26 mouse cellular contexts compared by ENCODE assay signal in the genomic region with DNA sequence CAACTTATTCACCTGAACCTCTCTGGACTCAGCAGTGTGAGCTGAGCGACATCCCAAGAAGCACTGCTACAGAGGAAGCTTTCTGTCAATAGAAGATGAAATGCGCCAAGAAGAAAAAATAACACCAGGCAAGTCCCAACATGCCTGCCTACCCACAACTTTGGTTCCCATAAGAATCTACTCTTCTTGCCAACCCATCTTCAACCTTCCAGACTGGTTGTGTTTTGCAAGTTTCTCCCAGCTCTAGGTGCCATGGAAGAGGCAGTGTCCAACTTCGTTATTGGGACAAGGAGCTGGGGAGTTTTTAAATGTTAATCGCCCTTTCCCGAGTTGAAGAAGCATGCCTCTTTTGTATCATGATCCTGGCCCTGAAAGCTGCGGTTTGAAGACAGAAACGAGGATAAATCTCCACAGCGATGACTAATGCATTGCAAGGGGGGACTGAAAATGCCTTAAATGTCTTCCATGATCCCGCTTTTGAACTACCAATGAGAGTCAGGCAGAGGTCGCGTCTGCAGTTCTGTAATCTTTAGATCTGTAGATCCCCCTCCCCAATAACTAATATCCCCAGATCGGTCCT.
A peak's percentile ranks its signal among the peaks of the same experiment; 100 is the strongest.
DNase-seq lines count a peak whose midpoint lies in the region; ATAC-seq and TF ChIP-seq lines count a peak whose summit lies in the region.
"Had no signal": no experiment of that assay in that cellular context is flagged by ENCODE, and none has a peak within 500 bp of the region (broad histone marks: within the 10 kb centered on the region; RNA-seq: fewer than 3 reads in every experiment).

No protein-coding gene starts in this region.

- no peaks in the 10 kb centered on the region for H3K27me3 ChIP-seq in C2C12 (ENCODE audit: control insufficient read depth, insufficient read depth, insufficient read length)
- H3K27me3 ChIP-seq in embryonic facial prominence, embryonic 12.5 days = no peaks in the 10 kb centered on the region
- no peaks in the 10 kb centered on the region for H3K27me3 ChIP-seq in heart, embryonic 12.5 days (replicated peaks)
- H3K27me3 ChIP-seq: hindbrain, embryonic 15.5 days; intestine, embryonic 15.5 days; limb, embryonic 12.5 days; liver, embryonic 13.5 days; midbrain, embryonic 13.5 days; stomach, embryonic 15.5 days had no signal

- H3K9me3 ChIP-seq in embryonic facial prominence, embryonic 12.5 days = no peaks in the 10 kb centered on the region
- H3K9me3 ChIP-seq in heart, embryonic 12.5 days (replicated peaks) = no peaks in the 10 kb centered on the region
- H3K9me3 ChIP-seq: forebrain, embryonic 13.5 days; heart, embryonic 10.5 days; hindbrain, embryonic 15.5 days; intestine, embryonic 15.5 days; limb, embryonic 12.5 days; liver, embryonic 13.5 days; midbrain, embryonic 13.5 days; stomach, embryonic 15.5 days had no signal

- no peaks in the 10 kb centered on the region for H3K36me3 ChIP-seq in C2C12 (ENCODE audit: control insufficient read depth, insufficient read depth)
- H3K36me3 ChIP-seq in embryonic facial prominence, embryonic 12.5 days = no peaks in the 10 kb centered on the region
- no peaks in the 10 kb centered on the region for H3K36me3 ChIP-seq in heart, embryonic 12.5 days
- H3K36me3 ChIP-seq: heart, embryonic 10.5 days; hindbrain, embryonic 15.5 days; intestine, embryonic 15.5 days; limb, embryonic 12.5 days; liver, embryonic 13.5 days; midbrain, embryonic 13.5 days; stomach, embryonic 15.5 days had no signal

- no peaks in the 10 kb centered on the region for H3K79me3 ChIP-seq in C2C12 (ENCODE audit: low read depth)

- H3K4me1 ChIP-seq in embryonic facial prominence, embryonic 12.5 days = peaks cover 46% of the 10 kb centered on the region
- peaks cover 9% of the 10 kb centered on the region for H3K4me1 ChIP-seq in heart, embryonic 12.5 days (replicated peaks)
- H3K4me1 ChIP-seq: liver, embryonic 13.5 days had no signal

- no peak overlapping the region for H3K4me2 ChIP-seq in embryonic facial prominence, embryonic 12.5 days (replicated peaks)
- H3K4me2 ChIP-seq in heart, embryonic 12.5 days = no peak overlapping the region
- H3K4me2 ChIP-seq: forebrain, embryonic 13.5 days; hindbrain, embryonic 15.5 days; intestine, embryonic 15.5 days; limb, embryonic 12.5 days; liver, embryonic 13.5 days; midbrain, embryonic 13.5 days; stomach, embryonic 15.5 days had no signal

- no peak overlapping the region for H3K4me3 ChIP-seq in C2C12 (ENCODE audit: insufficient read depth, poor library complexity, severe bottlenecking)
- H3K4me3 ChIP-seq in embryonic facial prominence, embryonic 12.5 days = no peak overlapping the region
- H3K4me3 ChIP-seq in heart, embryonic 12.5 days = no peak overlapping the region
- H3K4me3 ChIP-seq: forebrain, embryonic 13.5 days; heart, embryonic 10.5 days; hindbrain, embryonic 15.5 days; intestine, embryonic 15.5 days; layer of hippocampus, adult 2 months; limb, embryonic 12.5 days; liver, embryonic 13.5 days; midbrain, embryonic 13.5 days; stomach, embryonic 15.5 days had no signal

- H3ac ChIP-seq in C2C12 (ENCODE audit: control insufficient read depth, insufficient read length, low read depth) = no peak overlapping the region

- peak; percentile 5 for DNase-seq in adrenal gland, adult 8-10 months
- DNase-seq in adrenal gland, adult 18-20 months (ENCODE audit: low spot score in 2 of 2) = no peak
- DNase-seq in gonadal fat pad, adult 2 months (ENCODE audit: low read depth) = peak; percentile 59
- DNase-seq in right cerebral cortex, adult 2 months (ENCODE audit: low spot score in 2 of 2) = no peak
- no peak for DNase-seq in liver
- DNase-seq: B cell, adult 2 months; cerebellum, adult 11 months; cerebellum, adult 9-11 months; kidney, adult 8-10 months; kidney, postnatal 25 days; layer of hippocampus, postnatal 36 days; liver, embryonic 13.5 days; lung, adult 2 months; lung, postnatal 14 days; thymus, postnatal 25 days had no signal

- TF ChIP-seq CTCF in C2C12 (IDR thresholded peaks at IDR 0.05; ENCODE audit: control insufficient read depth, insufficient read depth, insufficient read length) = no peak

- 56% methylated on average over 12 of the region's 12 CpGs for WGBS in embryonic facial prominence, embryonic 12.5 days
- 76% methylated on average over 12 of the region's 12 CpGs for WGBS in heart, embryonic 12.5 days

- peak overlapping the region; percentile 50; the same call in 1 of the 2 replicates for H3K27ac ChIP-seq in embryonic facial prominence, embryonic 12.5 days
- H3K27ac ChIP-seq in heart, embryonic 12.5 days (ENCODE audit: poor library complexity, severe bottlenecking) = no peak overlapping the region
- H3K27ac ChIP-seq: forebrain, embryonic 13.5 days; heart, embryonic 10.5 days; hindbrain, embryonic 15.5 days; intestine, embryonic 15.5 days; layer of hippocampus, adult 2 months; limb, embryonic 12.5 days; liver, embryonic 13.5 days; midbrain, embryonic 13.5 days; stomach, embryonic 15.5 days had no signal

- H3K9ac ChIP-seq in embryonic facial prominence, embryonic 12.5 days = no peak overlapping the region
- no peak overlapping the region for H3K9ac ChIP-seq in heart, embryonic 12.5 days
- H3K9ac ChIP-seq: forebrain, embryonic 13.5 days; hindbrain, embryonic 15.5 days; intestine, embryonic 15.5 days; limb, embryonic 12.5 days; liver, embryonic 13.5 days; midbrain, embryonic 13.5 days; stomach, embryonic 15.5 days had no signal

- ATAC-seq in embryonic facial prominence, embryonic 12.5 days (ENCODE audit: insufficient number of reproducible peaks, insufficient read depth, low FRiP score, low TSS enrichment) = no peak
- no peak for ATAC-seq in heart, embryonic 12.5 days (ENCODE audit: insufficient number of reproducible peaks, low FRiP score)

- no peaks in the 10 kb centered on the region for H3K79me2 ChIP-seq in C2C12 (ENCODE audit: control insufficient read depth, insufficient read depth)

TF ChIP-seq in C2C12, 6 proteins besides CTCF, POLR2A, EP300 and RAD21:
- TF ChIP-seq USF1 (IDR thresholded peaks at IDR 0.05; ENCODE audit: low read depth) (no peak), FOSL1 (IDR thresholded peaks at IDR 0.05; ENCODE audit: insufficient read depth, low read length, poor library complexity, severe bottlenecking) (peak; percentile 41)

Comparison
In these comparisons a context has a peak if more than half of its experiments do, and no peak if none do; other contexts are left out.
1. DNase-seq: peak in adrenal gland, adult 8-10 months (single experiment) and gonadal fat pad, adult 2 months (single experiment); none in adrenal gland, adult 18-20 months (0 of 2), right cerebral cortex, adult 2 months (0 of 2) and liver (single experiment).